Comparison of ENCODE assay signal across 17 mouse cellular contexts in the genomic region with DNA sequence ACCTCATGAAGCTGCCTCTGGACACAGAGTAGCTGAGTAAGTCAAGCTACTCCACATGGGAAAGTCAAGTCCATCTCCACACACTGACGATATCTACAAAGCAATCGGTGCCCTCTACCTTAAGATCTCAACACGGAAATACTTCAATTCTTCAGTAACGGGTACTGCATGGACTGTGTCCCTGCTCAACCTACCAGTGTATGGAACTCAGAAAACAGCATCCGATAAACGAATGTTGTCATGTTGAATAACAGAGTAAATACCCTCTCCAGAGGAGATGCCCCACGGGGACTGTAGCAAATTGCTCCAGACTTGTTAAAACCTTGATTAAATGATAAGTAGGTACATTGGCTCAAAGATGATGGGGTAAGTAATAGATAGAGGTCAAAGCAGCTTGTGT. TPM values are rescaled to one million over a fixed set of nuclear protein-coding genes. Genes with fewer than 3 reads are reported as not detected.
DNase-seq lines count a peak whose midpoint lies in the region; ATAC-seq and TF ChIP-seq lines count a peak whose summit lies in the region.
"Had no signal": no experiment of that assay in that cellular context is flagged by ENCODE, and none has a peak within 500 bp of the region (broad histone marks: within the 10 kb centered on the region; RNA-seq: fewer than 3 reads in every experiment).

No protein-coding gene starts in this region.

- TF ChIP-seq EP300 in lung, postnatal 0 days (IDR thresholded peaks at IDR 0.05) = no peak

- no peak for DNase-seq in heart, adult 9 months (ENCODE audit: low spot score in 2 of 2)
- DNase-seq in lung, postnatal 0 days (ENCODE audit: low spot score) = no peak
- no peak for DNase-seq in lung, postnatal 25 days (ENCODE audit: low spot score)
- DNase-seq in midbrain, embryonic 14.5 days = no peak
- DNase-seq in left cerebral cortex, adult 11 months (ENCODE audit: low spot score) = no peak
- DNase-seq: cerebellum, adult 18-20 months; right cerebral cortex, postnatal 25 days had no signal

- H3K4me2 ChIP-seq in heart, embryonic 14.5 days (ENCODE audit: low read length) = 0 out of 2 replicates have a peak overlapping the region, but pooled peaks have one; percentile 23
- H3K4me2 ChIP-seq in lung, postnatal 0 days (replicated peaks; ENCODE audit: low read depth, low read length) = peak overlapping the region; percentile 17; the same call in 1 of the 2 replicates
- H3K4me2 ChIP-seq in midbrain, embryonic 14.5 days (ENCODE audit: low read length) = no peak overlapping the region
- H3K4me2 ChIP-seq: embryonic facial prominence, embryonic 12.5 days; hindbrain, embryonic 12.5 days; midbrain, embryonic 12.5 days had no signal

- H3K27me3 ChIP-seq in heart, embryonic 14.5 days (ENCODE audit: control insufficient read depth, insufficient read depth, low read length) = no peaks in the 10 kb centered on the region
- H3K27me3 ChIP-seq in lung, postnatal 0 days (replicated peaks; ENCODE audit: insufficient read depth, low read length) = no peaks in the 10 kb centered on the region
- H3K27me3 ChIP-seq in midbrain, embryonic 14.5 days (ENCODE audit: control insufficient read depth, insufficient read depth, low read length) = no peaks in the 10 kb centered on the region
- H3K27me3 ChIP-seq: embryonic facial prominence, embryonic 12.5 days; hindbrain, embryonic 12.5 days; midbrain, embryonic 12.5 days had no signal

- H3K4me3 ChIP-seq in heart, embryonic 14.5 days (ENCODE audit: control insufficient read depth in 1 of 2, insufficient read depth in 1 of 2, low read depth in 1 of 2, low read length in 2 of 2) = no peak overlapping the region
- no peak overlapping the region for H3K4me3 ChIP-seq in lung, postnatal 0 days (ENCODE audit: low read depth, low read length)
- H3K4me3 ChIP-seq in bone marrow, adult 2 months (replicated peaks; ENCODE audit: control insufficient read depth, low read depth, low read length) = no peak overlapping the region
- no peak overlapping the region for H3K4me3 ChIP-seq in midbrain, embryonic 14.5 days (replicated peaks; ENCODE audit: low read depth, low read length)
- H3K4me3 ChIP-seq: embryonic facial prominence, embryonic 12.5 days; heart, embryonic 10.5 days; hindbrain, embryonic 12.5 days; midbrain, embryonic 12.5 days had no signal

- no peak overlapping the region for H3K27ac ChIP-seq in heart, embryonic 14.5 days (replicated peaks in 1 of 2; ENCODE audit: control insufficient read depth in 1 of 2, insufficient read depth in 1 of 2, low read depth in 2 of 2, low read length in 2 of 2)
- 0 out of 2 replicates have a peak overlapping the region, but pooled peaks have one; percentile 11 for H3K27ac ChIP-seq in lung, postnatal 0 days (ENCODE audit: low read length)
- peak overlapping the region; percentile 95 for H3K27ac ChIP-seq in bone marrow, adult 2 months (ENCODE audit: control insufficient read depth, insufficient read depth, low read depth, low read length, poor library complexity)
- H3K27ac ChIP-seq in midbrain, embryonic 14.5 days (replicated peaks; ENCODE audit: low read depth, low read length) = no peak overlapping the region
- H3K27ac ChIP-seq: embryonic facial prominence, embryonic 12.5 days; hindbrain, embryonic 12.5 days; midbrain, embryonic 12.5 days had no signal

- H3K9ac ChIP-seq in heart, embryonic 14.5 days (ENCODE audit: low read length) = no peak overlapping the region
- H3K9ac ChIP-seq in lung, postnatal 0 days (replicated peaks; ENCODE audit: low read depth) = no peak overlapping the region
- no peak overlapping the region for H3K9ac ChIP-seq in midbrain, embryonic 14.5 days (replicated peaks; ENCODE audit: low read length)
- H3K9ac ChIP-seq: embryonic facial prominence, embryonic 12.5 days; hindbrain, embryonic 12.5 days; midbrain, embryonic 12.5 days had no signal

- TF ChIP-seq CTCF in lung, postnatal 0 days (IDR thresholded peaks at IDR 0.05) = no peak
- TF ChIP-seq CTCF in bone marrow, adult 2 months (IDR thresholded peaks at IDR 0.05; ENCODE audit: control insufficient read depth, insufficient read depth, low read length) = no peak

- H3K4me1 ChIP-seq in heart, embryonic 14.5 days (ENCODE audit: control insufficient read depth in 2 of 2, insufficient read depth in 2 of 2, low read length in 2 of 2) = peaks cover 7% of the 10 kb centered on the region in 2 experiments; a peak in 2 of 4 replicates
- H3K4me1 ChIP-seq in lung, postnatal 0 days (ENCODE audit: insufficient read depth, low read depth, low read length) = peaks cover 8% of the 10 kb centered on the region; the same call in 1 of the 2 replicates
- H3K4me1 ChIP-seq in bone marrow, adult 2 months (ENCODE audit: control insufficient read depth, insufficient read depth, low read length) = peaks cover 6% of the 10 kb centered on the region
- H3K4me1 ChIP-seq in midbrain, embryonic 14.5 days (ENCODE audit: control insufficient read depth, insufficient read depth, low read length) = no peaks in the 10 kb centered on the region
- H3K4me1 ChIP-seq: embryonic facial prominence, embryonic 12.5 days; hindbrain, embryonic 12.5 days; midbrain, embryonic 12.5 days had no signal

- ATAC-seq in heart, embryonic 14.5 days (ENCODE audit: insufficient number of reproducible peaks, insufficient read depth, low FRiP score, low read depth) = no peak
- 0 out of 2 replicates have a peak, but pooled peaks have one; percentile 7 for ATAC-seq in lung, postnatal 0 days
- peak; percentile 14; the same call in 1 of the 2 replicates for ATAC-seq in megakaryocyte-erythroid progenitor cell, adult 5-6 weeks (replicated peaks; ENCODE audit: low FRiP score, low TSS enrichment, poor library complexity, severe bottlenecking)
- no peak for ATAC-seq in midbrain, embryonic 14.5 days (ENCODE audit: low FRiP score, low TSS enrichment)

- no peaks in the 10 kb centered on the region for H3K9me3 ChIP-seq in heart, embryonic 14.5 days (ENCODE audit: control insufficient read depth, low read length)
- H3K9me3 ChIP-seq in lung, postnatal 0 days (ENCODE audit: low read length) = no peaks in the 10 kb centered on the region
- no peaks in the 10 kb centered on the region for H3K9me3 ChIP-seq in midbrain, embryonic 14.5 days (ENCODE audit: control insufficient read depth, low read length)
- H3K9me3 ChIP-seq: embryonic facial prominence, embryonic 12.5 days; heart, embryonic 10.5 days; hindbrain, embryonic 12.5 days; midbrain, embryonic 12.5 days had no signal

- WGBS in heart, embryonic 14.5 days = 85% methylated on average over 7 of the region's 7 CpGs
- 77% methylated on average over 7 of the region's 7 CpGs for WGBS in lung, postnatal 0 days
- WGBS in bone marrow, adult 2 months = 25% methylated on average over 7 of the region's 7 CpGs
- WGBS in midbrain, embryonic 14.5 days = 93% methylated on average over 7 of the region's 7 CpGs

- TF ChIP-seq POLR2A in bone marrow, adult 2 months (IDR thresholded peaks at IDR 0.05; ENCODE audit: borderline replicate concordance, control insufficient read depth, low read depth, low read length) = no peak

- H3K36me3 ChIP-seq in heart, embryonic 14.5 days (ENCODE audit: control insufficient read depth, insufficient read depth, low read length) = no peaks in the 10 kb centered on the region
- no peaks in the 10 kb centered on the region for H3K36me3 ChIP-seq in lung, postnatal 0 days (ENCODE audit: insufficient read depth, low read length)
- H3K36me3 ChIP-seq in midbrain, embryonic 14.5 days (ENCODE audit: control insufficient read depth, insufficient read depth, low read length) = no peaks in the 10 kb centered on the region
- H3K36me3 ChIP-seq: embryonic facial prominence, embryonic 12.5 days; heart, embryonic 10.5 days; hindbrain, embryonic 12.5 days; midbrain, embryonic 12.5 days had no signal

RNA-seq across cellular contexts. Expression of a gene that starts 20.0 kb away (rescaled TPM):
- polyA plus RNA-seq in heart, embryonic 14.5 days (2014; fragmentation: Nextera tagmentation; extraction: Ambion mirVana) = 0.09 and 0.22 TPM in 2 replicates
- polyA plus RNA-seq in lung, postnatal 0 days (2015; fragmentation: Nextera tagmentation; extraction: Ambion mirVana) = 0.11 and 0.18 TPM in 2 replicates
- not detected in 2 replicates for polyA plus RNA-seq in bone marrow, adult 2 months (2011; ENCODE audit: insufficient read depth, insufficient read length, low replicate concordance, missing spikeins)
- total RNA-seq in megakaryocyte-erythroid progenitor cell, adult 5-6 weeks (2014; fragmentation: Nextera tagmentation) = not detected in 2 replicates
- total RNA-seq in megakaryocyte-erythroid progenitor cell, adult 5-6 weeks (2017) = not detected in 2 replicates
- 0.26 and 0.65 TPM in 2 replicates for polyA plus RNA-seq in midbrain, embryonic 14.5 days (2014; fragmentation: Nextera tagmentation; extraction: Ambion mirVana)
- total RNA-seq: gastrocnemius, postnatal 14 days; layer of hippocampus, postnatal 10 days; liver, adult 2 months had no signal
- polyA plus RNA-seq: liver, adult 2 months; midbrain, embryonic 12.5 days had no signal

Comparison
In these comparisons a context has a peak if more than half of its experiments do, and no peak if none do; other contexts are left out.
1. ATAC-seq: peak in lung, postnatal 0 days (single experiment) and megakaryocyte-erythroid progenitor cell, adult 5-6 weeks (single experiment); none in heart, embryonic 14.5 days (single experiment) and midbrain, embryonic 14.5 days (single experiment).
2. H3K27ac ChIP-seq: peak in lung, postnatal 0 days (single experiment) and bone marrow, adult 2 months (single experiment); none in heart, embryonic 14.5 days (0 of 2) and midbrain, embryonic 14.5 days (single experiment).